Mouse (Mus musculus) lung, postnatal 36 days (tissue): ENCODE data around the gene Pkd2l1.
"Not testable (repeated sequence)": the region's sequence is repeated elsewhere in the genome, so short reads cannot be mapped to it uniquely, and the experiment has no call there.

ENCODE experiments used
- DNase-seq: peaks from one replicate; pipeline ENCODE4 v3.0.0; 2022; ENCODE audit warnings: mixed read lengths

Gene Pkd2l1

GRCm38 (mm10) chr19:44153781-44154180, 38.5 kb downstream of the Pkd2l1 start:
- no peak for DNase-seq

- DNase-seq, result no peak
Measured at GRCm38 (mm10) chr19:44148991-44149390, 43.3 kb downstream of the Pkd2l1 start.

- DNase-seq, result no peak
Measured at GRCm38 (mm10) chr19:44148345-44148744, 43.9 kb downstream of the Pkd2l1 start.

GRCm38 (mm10) chr19:44146951-44147350, 45.3 kb downstream of the Pkd2l1 start:
- no peak for DNase-seq

GRCm38 (mm10) chr19:44146568-44146879, 45.7 kb downstream of the Pkd2l1 start:
- DNase-seq, result no peak

GRCm38 (mm10) chr19:44145702-44146567, 46.3 kb downstream of the Pkd2l1 start, which contains the start of gene Bloc1s2:
Gene Bloc1s2, minus strand, starts transcription at chr19:44146446.
- DNase-seq, result peak; percentile 94

GRCm38 (mm10) chr19:44144366-44144765, 47.9 kb downstream of the Pkd2l1 start:
- peak; percentile 48 for DNase-seq

- no peak for DNase-seq
Measured at GRCm38 (mm10) chr19:44135960-44136485, 56.2 kb downstream of the Pkd2l1 start.

- DNase-seq, result peak; percentile 93
Measured at GRCm38 (mm10) chr19:44135072-44135959, 56.9 kb downstream of the Pkd2l1 start, which contains the start of gene Cwf19l1. Gene Cwf19l1, minus strand, starts transcription at chr19:44135876.

GRCm38 (mm10) chr19:44132917-44133316, 59.3 kb downstream of the Pkd2l1 start:
- no peak for DNase-seq

- no peak for DNase-seq
Measured at GRCm38 (mm10) chr19:44128560-44128959, 63.7 kb downstream of the Pkd2l1 start.

GRCm38 (mm10) chr19:44127729-44128497, 64.3 kb downstream of the Pkd2l1 start:
- DNase-seq, result no peak

GRCm38 (mm10) chr19:44121137-44121536, 71.1 kb downstream of the Pkd2l1 start:
- DNase-seq, result no peak

GRCm38 (mm10) chr19:44120686-44121085, 71.6 kb downstream of the Pkd2l1 start:
- not testable (repeated sequence) for DNase-seq

GRCm38 (mm10) chr19:44117793-44118192, 74.4 kb downstream of the Pkd2l1 start:
- DNase-seq, result no peak

- DNase-seq, result no peak
Measured at GRCm38 (mm10) chr19:44111706-44112105, 80.5 kb downstream of the Pkd2l1 start.

GRCm38 (mm10) chr19:44110356-44110755, 81.9 kb downstream of the Pkd2l1 start:
- DNase-seq, result no peak

- DNase-seq, result peak; percentile 49
Measured at GRCm38 (mm10) chr19:44108996-44109395, 83.2 kb downstream of the Pkd2l1 start.

GRCm38 (mm10) chr19:44107661-44108521, 84.4 kb downstream of the Pkd2l1 start:
- no peak for DNase-seq

- peak; percentile 99 for DNase-seq
Measured at GRCm38 (mm10) chr19:44106831-44107660, 85.2 kb downstream of the Pkd2l1 start, which contains the start of gene Chuk. Gene Chuk, minus strand, starts transcription at chr19:44107480.
